Mouse (Mus musculus): ENCODE data around the gene Pappa. TPM values are rescaled to one million over a fixed set of nuclear protein-coding genes. Genes with fewer than 3 reads are reported as not detected.

Pappa gene
- total RNA-seq, 2 experiments from 2014 or later, result 1.9 to 2.2 TPM

DNA sequence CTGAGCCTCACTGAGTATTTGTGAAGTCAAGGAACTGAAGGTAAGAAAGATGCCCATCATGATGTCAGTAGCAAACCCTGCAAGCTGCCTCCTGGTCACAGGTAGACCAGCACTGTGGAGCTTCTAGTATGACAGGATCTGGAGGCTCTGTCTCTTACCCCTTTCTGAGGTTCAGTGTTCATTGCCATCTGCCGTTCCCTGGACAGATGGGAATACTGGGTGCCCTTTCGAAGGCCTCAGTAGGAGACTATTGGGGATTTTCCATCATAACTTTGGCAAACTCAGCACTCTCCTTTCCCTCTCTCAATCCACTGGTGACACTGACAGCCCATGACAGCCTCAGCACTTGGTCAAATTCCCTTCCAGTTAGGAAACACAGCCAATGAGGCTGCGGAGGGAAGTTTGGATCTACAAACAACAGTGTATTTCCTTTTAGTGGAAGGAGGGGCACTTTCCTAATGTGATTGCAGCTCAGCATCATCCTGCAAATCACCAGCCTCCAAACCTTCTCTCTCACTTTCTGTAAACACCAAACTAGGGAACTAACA lies 42.4 kb downstream of the Pappa start:
- no peak for DNase-seq

DNA sequence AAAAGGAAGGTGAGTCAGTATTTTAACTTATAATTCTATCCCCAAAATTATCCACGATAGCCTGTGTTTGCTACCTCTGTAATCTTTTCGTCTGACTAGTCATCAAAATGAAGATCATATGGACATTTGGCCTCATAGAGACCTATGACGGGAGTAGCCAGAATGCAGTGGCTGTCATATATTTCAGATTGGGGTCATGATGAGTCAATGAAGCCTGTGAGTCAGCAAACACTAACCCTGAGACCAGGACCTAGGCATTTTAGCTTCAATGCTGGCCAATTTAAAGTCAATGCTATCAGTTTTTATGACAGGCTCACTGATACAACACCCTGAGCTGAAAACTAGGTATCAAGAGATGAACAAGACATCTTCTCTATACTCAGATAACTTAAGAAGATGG lies 50.5 kb downstream of the Pappa start:
- DNase-seq, result no peak

DNA sequence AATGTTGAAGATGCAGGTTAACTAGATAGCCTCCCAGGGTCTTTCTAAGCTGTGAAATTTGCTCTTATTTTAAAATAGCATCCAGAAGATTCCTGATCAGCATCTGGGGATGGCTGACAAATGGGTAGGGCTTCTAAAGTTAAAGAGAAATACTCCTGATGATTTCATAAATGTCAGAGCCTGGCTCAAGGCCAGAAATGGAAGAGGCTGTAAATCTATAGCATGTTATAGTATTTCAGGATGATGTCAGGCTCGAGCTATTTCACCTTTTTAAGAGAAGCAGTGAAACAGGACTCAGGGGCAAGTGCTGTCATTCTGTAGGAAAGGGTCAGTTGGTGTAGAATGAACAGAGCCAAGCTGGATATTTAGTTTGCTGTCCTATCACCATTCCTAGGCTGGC lies 54.2 kb downstream of the Pappa start:
- no peak for DNase-seq

DNA sequence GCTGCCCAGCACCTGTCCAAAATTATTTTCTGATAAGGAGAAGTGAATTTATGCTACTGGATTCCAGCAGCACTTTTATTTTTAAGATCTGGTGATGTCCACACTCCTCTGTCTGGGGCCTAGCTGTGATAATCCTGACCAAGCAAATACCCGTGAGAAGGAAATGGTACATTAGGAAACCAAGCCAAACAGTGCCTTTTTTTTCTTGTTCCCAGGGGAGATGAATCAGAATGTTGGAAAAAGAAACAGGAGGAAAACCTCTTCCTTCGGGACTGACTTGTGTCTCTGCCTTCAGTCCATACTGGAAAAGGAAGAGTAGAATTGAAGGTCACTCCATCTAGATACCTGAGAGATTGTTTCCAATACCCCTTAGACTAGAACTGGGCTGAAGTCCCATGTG lies 63.3 kb downstream of the Pappa start:
- DNase-seq, result no peak

DNA sequence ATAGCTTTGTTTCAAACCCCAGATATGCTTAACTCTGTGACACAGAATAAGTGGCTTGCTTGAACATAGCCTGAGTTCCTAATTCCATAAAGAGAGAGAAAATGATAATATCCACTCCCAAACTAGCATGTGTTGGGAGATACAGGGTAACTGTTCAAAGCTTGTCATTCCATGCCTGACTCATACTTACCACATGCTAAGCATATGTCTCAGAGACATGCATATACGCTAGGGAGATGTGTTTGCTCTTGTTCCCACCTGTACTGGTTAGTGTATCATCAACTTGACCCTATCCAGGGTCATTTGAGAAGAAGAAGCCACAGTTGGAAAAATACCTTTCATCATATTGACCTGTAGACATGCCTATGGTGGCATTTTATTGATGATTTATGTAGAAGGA lies 63.7 kb downstream of the Pappa start:
- no peak for DNase-seq

DNA sequence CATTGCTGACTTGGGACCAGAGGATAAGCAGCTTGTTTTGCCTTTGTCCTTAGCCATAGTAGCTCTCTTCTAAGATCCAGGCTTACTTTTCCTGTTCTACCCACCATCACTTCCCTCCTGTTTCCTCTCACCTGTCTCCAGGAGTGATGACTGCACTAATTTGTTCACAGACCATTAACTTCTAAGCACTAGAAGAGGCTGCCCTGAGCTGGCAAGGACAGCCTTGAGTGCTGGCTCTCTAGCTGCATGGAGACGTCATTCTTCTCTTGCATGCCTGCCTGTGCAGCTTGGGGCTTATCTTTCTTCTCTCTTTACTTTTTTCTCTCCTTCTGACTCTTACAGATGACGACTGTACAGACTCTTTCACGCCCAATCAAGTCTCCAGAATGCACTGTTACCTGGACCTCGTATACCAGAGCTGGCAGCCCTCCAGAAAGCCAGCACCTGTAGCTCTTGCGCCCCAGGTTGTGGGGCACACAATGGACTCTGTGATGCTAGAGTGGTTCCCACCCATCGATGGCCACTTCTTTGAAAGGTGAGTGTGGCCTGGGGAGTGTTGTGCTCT lies 65.0 kb downstream of the Pappa start:
- DNase-seq, result no peak

DNA sequence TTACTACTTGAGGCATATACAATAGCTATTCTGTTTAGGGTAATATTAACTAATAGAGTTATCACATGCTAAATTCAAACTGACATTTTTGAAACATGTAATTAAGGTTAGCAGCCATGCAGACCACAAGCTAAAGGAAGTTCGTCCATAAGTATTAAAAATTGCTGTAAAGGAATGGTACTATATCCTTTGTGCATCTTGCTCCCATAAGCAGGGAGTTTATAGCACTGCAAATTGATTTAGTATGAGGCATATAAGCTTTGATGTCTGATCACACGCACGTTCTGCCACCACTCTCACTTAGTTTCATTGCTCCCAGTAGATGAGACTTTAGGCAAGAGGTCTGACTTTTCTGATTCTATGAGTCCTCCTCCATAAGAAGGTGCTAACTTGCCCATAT lies 68.8 kb downstream of the Pappa start:
- DNase-seq, result no peak

DNA sequence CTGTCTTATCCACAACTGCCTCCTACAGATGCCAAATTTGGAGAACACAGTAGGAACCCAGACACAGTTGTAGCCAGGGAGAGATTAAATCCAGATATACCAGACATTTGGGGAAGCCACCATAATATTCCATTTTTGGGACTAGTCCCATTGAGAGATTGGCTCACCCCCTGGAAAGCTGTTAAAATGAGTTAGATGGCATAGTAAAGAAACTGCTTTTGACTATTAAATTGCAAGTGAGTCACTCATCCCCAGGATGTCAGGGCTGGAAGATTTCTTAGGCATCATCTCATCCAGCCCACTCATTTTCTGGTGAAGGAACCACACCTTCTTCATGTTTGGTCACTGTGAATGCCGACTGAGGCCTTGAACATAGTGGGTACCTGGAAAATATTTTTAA lies 72.0 kb downstream of the Pappa start:
- no peak for DNase-seq

DNA sequence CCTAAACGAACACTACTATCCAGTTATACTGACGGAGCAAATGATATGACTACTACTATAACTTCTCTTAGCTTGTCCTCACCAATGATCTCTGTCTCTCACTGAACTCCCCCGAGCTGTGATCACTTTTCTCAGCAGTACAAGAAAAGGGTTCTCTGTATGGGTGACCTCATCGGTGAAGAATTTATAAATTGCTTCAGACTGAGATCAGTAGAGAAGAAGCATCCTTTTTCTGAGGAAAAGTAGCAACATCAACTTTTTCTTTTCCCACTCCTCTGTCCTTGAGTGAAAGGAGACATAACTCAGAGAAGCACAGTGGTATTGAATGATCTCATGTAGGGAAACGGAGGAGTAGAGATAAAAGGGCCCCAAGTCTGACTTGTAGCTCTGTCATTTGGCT lies 79.7 kb downstream of the Pappa start:
- DNase-seq, result no peak

DNA sequence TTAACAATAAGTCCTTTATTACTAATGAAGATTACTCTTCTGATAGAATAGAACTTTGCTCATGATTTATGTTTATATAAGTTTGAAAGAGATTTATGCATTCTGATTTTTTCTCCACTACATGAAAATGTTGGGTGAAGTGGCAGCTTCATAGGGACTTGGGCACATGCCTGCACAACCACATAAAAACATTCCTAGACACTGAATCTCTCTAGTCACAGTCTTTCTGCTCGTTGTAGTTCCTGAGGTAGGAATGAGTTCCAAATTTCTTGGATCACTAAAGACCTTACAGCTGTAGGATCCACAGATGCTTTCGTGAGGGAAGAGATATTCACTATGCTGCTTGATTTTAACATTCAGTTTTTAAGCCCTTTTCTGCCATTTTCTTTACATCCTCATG lies 81.5 kb downstream of the Pappa start:
- no peak for DNase-seq

DNA sequence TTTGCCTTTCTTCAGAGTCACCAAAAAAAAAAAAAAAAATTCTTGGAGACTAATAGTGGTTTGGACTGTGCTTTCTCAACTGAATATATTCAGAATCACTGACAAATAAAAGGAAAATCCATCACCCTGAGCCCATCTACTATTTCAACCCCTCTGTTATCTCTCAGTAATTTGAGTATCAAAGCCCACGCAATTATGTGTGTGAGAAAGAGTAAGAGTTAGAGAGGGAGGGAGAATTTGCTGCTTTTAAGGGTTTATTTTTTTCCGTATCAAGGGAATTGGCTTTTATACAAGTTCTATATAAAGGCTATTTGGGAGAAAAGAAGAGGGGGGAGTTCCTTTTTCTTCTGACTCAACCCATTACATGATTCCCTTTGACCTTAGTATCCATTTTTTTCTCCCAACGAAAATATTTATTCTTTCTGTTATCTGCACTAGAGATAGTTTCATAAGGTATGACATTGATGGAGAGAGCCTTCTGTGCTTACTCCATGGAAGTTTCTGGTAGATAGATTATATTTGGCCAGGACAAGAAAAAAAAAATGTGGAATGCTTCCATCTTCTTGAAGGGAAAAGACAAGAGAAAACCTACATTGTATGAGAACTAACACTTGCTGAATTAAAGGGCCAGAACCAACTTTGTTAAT lies 85.5 kb downstream of the Pappa start:
- DNase-seq, result no peak

DNA sequence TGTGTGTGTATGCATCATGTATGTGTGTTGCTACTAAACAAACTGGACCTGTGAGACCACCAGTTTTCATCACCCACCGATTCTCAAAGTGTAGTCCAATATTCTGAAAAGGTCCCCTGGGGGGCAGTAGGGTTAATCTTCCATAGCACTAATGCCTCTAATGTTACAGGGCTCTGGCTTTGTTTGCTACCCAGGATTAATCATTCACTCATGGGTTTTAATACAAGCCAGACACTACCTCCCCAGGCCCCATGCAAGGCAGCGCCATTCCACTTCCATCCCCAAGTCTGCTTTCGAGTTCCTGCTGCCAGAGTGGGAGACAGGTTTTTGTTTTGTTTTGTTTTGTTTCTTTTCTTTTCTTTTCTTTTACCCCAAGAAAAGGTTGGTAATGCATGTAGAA lies 92.7 kb downstream of the Pappa start:
- no peak for DNase-seq

DNA sequence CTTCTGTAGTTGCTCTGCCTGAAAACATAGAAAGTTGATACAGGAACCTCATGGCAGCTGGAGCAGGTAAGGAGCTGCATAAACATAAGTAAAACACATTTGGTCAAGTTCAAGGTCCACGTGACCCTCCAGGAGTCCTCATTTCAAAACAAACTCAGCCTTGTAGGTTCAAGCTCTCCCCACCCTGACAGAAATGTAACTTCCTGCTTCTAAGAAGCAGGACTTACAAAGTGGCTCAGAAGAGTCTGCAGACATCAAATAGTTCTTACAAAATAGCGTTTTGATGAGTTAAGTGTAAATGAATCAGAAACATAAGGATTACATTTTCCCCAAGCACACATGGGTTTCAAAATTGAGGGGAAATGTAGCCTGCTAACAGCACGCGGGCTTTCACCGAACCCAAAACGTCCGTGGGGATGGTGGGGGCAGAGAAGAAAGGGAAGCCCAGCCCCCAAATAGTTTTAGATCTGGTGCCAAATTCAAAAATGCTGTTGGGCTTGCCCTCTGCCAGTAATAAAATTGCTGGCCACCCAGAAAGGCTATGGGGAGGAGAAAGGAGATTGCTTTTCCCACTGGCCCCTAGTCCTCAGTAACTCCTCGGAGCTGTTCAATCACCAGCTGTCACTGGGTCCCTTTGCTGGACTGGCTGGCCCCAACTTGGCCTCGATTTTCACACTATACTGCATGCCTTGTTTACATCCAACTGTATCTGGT lies 93.8 kb downstream of the Pappa start:
- DNase-seq, result no peak

DNA sequence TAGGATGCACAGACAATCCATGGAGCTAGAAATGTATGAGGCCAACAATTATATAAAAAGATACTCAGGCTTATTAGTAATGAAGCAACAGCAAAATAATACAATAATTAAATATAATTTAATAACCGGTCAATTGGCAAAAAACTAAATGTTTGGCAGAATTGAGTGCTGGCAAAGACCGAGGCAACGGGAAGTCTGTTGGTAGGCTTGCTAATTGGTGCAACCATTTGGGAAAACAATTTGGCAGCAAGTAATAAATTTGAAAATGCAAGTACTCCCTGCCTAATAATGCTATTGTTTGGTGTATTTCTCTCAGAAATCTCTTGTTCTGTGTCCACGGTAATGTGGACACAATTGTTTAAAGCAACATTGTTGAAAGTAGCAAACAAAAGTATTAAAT lies 99.9 kb downstream of the Pappa start:
- DNase-seq, result no peak

DNA sequence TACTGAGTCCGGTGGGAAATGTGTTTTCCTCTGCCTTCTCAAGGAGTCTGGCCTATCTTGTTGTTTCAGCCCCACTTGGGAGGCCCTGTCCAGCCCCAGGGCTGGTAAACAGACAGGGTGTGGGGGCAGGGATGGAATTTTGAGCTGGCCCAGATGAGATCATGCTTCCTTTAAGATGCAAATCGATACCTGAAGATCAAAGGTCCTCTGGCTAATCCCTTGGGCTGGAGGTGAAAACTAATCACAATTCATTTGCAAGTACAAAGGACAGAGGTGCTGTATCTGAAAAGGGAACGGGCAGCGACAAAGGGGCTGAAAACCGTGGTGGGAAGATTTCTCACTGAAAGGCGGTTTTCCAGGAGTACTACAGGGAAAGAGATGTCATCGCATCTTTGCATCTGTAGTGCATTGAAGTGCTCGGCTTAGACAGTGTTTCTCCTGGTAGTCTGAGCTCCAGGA lies 114.6 kb downstream of the Pappa start:
- no peak for DNase-seq

DNA sequence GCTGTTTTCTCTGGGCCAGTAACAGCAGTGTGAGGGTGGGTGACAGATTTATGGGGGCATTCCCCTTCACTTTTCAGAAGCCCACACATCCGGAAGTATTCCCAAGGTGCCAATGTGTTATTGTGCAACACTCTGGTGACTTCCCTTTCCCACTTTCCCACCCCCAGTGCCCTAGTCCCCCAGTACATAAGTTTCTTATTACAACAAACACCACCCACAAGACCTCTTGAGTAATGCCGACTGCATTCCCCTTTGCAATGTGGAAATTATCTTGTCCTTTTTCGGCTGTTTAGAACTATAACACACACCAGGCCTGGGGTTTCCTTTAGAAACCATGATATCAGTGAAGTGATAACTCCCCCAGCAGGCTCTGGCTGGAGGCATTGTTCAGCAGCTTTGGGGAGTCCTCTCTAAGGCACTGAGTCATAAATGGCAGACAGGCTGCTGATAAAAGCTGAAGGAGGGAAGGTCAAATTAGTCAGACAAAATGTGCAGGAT lies 118.5 kb downstream of the Pappa start:
- DNase-seq, result no peak

DNA sequence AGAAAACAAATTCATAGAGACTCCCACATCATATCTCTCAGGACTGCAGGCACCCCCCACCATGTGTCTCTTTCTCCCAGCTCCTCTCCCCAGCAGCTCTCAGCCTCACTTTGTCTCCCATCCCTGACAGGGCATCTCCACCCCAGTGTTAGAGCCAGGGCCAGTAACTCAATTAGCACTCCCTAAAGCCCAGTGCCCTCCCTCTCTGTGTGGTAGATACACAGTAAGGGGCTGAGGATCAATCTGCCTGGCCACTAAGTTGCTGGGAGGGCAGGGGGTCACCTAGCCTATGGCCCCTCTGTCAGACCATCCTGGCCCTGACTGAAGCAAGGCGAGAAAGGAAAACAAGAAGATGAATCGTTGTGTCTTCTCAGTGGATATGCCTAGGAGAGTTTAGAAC lies 119.3 kb downstream of the Pappa start:
- no peak for DNase-seq

DNA sequence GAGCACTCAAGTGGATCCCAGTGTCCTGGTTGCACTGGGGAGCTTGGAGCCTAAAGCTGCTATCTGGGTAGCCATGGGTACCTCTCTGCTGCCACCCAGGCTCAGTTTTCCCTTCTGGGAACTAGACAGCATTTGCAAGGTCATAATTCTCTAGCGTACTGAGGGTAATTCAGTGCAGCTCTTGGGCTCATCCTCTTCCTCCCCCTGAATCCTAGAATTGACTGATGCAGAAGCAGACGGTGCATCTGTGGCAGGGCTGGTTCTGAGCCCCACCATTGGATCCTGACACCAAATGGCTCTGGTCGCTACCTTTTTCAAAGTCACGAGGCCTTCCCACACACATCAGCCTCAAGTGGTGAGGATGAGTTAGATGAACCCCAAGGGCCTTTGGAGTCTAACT lies 121.0 kb downstream of the Pappa start:
- no peak for DNase-seq

DNA sequence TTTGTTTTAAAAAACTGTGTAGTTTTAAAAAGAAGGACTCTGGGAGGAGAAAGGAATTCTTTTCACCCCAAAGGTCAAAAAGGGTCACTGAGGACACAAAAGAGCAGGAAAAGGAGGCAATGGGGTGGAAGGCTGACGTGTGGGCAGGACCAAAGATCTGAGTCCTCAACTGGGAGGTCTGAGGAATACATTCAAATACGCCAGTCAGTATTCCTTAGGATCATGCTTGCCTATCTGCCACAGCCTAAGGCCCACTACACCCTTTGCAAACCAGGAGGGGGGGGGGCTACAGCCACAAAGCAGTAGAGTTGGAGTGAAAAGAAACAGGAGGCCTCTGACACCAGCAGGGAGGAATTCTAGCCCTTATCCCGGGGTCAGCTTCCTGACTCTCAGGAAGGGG lies 121.5 kb downstream of the Pappa start:
- no peak for DNase-seq

DNA sequence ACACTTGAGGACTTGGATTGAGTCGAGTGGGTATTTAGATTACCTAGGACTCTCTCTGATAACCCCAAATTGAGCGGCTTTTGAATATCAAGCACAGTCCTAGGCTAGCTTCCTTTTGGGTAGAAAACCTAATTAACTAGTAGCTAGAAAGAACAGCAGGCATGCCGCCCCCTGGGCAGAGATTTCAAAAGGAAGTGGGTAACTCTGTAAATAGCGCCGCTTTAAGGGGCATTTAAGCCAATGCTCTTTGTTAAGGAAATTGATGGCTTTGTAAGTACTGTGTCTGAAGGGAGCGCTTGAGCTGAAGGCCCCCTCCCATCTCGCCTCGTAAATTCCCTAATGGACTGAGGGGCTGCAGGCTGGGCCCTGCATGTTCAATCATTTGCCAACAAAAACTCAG lies 128.2 kb downstream of the Pappa start:
- no peak for DNase-seq

DNA sequence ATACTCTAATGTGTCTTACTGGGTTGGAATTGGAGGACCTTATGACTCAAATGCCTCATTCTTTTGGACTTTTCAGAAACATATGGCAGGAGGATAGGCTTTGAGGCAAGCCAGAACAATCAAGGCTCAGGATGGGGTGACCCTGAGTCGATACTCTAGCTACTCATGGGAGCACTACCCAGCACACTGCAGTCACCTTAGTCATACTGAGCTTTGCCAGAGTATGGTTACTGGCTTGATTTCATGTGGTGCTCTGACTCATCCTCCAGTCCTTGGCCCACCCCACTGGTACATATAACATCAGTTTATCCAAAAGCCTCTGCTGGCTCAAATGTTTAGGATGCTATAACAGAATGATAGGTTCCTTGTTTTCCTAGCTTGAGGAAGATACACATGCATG lies 130.1 kb downstream of the Pappa start:
- no peak for DNase-seq

DNA sequence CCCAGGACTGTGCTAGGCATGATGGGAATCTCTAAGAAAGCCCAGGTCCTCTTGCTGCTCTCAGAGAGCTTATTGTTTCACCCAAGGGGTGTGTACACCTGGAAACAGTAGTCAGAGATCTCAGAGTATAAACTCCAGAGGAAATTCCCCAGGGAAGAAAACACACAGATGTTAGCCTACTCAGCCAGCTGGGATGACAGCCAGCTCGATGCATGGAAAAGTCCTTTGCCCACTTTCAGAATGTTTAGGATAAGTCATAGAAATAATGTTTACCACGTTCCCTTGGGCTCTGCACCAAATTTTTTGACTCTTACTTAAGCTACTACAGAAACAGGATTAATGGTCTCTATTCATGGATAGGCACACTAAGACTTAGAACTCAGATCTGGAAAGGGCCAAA lies 143.1 kb downstream of the Pappa start:
- DNase-seq, result no peak

DNA sequence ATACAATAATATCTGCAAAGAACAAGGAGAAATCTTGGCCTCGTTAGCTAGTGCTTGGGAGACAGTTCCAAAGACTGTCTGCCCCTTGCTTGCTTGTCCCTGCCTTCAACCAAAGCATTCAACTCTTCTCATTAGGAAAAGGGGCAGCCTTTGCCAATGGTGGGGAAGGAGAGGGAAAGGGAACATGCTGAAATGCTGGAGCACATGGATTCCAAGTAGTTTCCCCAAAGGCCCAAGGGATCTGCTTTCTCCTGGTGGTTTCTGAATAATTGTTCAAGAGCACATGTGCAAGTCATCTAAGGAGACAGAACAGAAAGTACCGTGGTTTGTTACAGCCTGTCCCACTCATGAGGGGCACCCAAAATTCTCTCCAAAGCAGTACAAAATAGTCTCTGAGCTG lies 146.0 kb downstream of the Pappa start:
- DNase-seq, result no peak

DNA sequence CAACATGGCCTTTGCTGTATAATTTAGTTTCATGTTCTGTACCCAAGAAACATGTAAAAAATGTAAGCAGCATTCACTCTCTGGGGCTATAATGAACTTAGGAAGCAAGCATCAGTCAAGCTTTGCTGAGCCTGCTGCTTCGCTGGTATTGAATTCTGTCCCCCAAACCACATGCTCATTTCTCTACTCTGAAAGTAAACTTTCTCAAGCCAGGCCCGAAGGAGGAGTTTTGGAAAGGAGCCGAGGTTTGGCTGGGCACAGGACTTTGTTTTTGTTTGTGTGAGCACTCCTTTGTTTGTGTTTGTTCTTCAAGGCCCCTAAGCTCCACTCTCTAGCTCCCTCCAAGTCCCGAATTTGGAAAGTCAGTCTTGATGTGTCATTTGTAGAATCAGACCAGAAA lies 148.3 kb downstream of the Pappa start:
- no peak for DNase-seq

All from gastrocnemius, postnatal 10 days (tissue).